Mouse (Mus musculus) right cerebral cortex, adult 2 months (tissue): ENCODE data around the gene Neu1.
"Not testable (repeated sequence)": the region's sequence is repeated elsewhere in the genome, so short reads cannot be mapped to it uniquely, and the experiment has no call there.

Experiments
- DNase-seq, 2 experiments: peaks; one replicate each; pipeline ENCODE4 v3.0.0; 2021 to 2022; ENCODE audit warnings: low spot score in 2 of 2

The Neu1 gene

DNA sequence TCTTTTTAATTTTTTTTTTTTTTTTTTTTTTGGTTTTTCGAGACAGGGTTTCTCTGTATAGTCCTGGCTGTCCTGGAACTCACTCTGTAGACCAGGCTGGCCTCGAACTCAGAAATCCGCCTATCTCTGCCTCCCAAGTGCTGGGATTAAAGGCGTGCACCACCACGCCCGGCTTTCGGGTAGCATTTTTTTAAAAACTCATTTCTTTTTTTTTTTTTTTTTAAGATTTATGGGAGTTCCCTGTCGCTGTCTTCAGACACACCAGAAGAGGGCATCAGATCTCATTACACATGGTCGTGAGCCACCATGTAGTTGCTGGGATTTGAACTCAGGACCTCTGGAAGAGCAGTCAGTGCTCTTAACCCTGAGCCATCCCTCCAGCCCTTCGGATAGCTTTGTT lies 29.1 kb upstream of the Neu1 start:
- not testable (repeated sequence) for DNase-seq

DNA sequence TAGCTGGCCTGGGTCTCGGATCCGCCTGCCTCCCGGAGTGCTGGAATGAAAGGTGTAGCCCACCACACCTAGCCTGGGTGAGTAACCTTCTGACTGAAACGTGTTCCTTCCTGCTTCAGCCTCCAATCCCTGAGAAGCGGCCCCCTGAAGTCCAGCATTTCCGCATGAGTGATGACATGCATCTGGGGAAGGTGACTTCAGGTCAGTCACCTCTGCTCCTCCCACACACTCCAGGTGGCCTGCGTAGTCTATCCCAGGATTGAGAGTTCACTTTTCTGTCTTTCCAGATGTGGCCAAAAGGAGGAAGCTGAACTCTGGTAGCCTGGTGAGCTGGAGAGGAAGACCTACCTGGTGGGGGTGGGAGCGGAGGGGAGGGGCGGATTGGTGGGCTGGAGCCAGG lies 28.2 kb upstream of the Neu1 start:
- no peak for DNase-seq

DNA sequence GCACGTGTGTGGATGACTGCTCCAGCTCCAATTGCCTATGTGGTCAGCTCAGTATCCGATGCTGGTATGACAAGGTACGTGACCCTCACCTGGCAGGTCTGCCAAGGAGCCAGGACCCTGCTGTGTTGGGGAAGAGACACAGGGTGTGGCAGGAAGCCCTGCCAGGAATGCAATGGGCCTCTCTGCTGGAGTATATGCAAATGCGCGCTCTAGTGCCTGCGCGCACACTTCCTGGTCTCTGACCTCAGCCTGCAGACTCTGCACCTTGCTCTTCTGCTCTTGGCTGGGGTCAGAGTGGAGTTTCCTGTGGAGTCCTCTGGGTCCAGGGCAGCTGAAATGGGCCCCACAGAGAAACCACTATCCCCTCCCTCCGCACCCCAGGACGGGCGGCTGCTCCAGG lies 20.1 kb upstream of the Neu1 start:
- DNase-seq: no peak

DNA sequence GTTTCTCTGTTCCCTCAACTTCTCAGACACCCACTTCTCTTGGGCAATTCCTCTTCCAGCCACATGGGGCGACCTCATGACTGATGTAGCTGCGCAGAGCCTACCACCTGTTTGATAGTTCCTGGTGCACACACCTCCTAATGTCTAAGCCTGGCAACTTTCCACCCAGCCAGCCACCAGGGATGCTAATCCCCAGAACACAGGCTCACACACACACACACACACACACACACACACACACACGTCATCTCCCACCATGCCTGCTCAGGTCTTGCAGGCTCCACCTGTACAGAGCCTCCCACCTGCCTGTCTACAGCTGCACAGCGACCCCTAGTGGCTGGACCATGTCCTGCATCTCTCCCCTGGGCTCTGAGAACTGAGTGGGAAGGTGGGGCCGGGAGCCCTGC lies 19.1 kb upstream of the Neu1 start:
- peak; percentile 56 to 60 for DNase-seq

DNA sequence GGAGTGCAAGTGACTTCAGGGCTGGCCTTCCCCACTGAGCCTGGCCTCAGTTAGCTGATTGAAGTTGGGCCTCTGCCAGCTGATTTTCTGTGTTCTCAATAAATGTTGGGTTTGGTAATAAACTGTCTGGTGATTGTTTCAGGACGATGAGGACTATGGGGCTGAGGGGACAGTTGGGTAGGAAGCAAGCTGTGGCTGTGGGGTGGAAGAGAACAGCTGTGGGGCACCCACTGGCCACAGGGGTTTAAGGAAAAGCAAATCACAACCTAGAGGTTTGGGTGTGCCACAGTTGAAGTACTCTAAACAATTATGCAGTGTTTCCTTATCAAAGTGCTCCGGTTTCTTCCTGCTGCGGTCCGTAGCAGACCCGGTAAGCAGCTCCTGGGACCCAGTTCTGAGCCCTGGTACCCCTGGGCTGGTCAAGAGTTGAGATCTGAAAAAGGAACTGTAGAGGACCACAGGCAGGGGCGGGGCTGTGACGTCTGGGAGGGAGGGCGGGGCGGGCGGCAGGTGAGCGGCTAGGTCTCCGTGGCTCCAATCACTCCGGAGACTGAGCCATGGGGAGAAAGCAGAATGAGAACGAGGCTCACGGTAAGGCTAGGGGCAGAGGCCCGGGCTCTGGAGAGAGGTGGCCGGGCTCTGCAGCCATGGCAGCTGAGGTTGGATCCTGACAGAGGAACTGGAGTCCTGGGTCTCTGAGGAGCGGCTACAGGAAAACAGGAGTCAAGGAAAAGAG lies 17.0 kb upstream of the Neu1 start, which contains the start of gene Slc44a4:
Gene Slc44a4, plus strand, starts transcription at position 537 of the 736 bp plus-strand sequence.
- DNase-seq: no peak

DNA sequence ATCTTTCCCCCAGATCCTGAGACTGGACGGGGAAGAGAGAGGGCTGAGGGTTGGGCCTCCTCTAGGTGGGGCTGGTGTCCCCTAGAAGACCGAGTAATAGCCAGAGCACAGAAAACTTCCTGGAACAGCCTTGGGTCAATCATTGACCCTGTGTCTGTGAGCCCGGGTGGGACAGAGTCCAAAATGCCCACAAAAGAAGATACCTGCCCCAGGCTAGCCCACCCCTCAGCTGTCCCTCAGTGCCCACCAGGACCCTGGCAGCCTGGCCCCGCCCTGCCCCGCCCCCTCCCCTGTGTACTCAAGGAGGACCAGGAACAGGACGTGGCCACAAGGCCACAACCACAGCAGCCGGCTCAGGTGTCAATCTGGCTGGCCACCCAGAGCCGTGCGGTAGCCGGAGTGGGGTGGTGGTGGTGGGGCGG lies 15.6 kb upstream of the Neu1 start:
- no peak for DNase-seq

- DNase-seq: no peak
These were observed 14.7 kb upstream of the Neu1 start for GRCm38 (mm10) chr17:34916316-34916715.

DNA sequence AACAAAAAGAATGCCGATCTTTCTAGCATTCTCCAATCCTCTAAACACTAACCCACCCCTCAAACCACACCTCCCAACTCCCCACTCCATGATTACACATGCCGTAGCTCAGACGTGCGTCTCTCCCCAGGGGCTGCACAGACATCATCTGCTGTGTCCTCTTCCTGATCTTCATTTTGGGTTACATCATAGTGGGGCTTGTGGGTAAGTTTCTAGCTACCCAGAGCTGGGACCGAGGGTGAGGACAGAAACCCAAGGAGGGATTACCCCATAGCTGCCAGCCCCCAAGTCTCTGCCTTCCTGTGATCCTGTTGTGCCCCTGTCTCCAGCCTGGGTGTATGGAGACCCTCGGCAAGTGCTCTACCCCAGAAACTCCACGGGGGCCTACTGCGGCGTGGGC lies 13.9 kb upstream of the Neu1 start:
- DNase-seq: no peak

- no peak for DNase-seq
These were observed 8.1 kb upstream of the Neu1 start for GRCm38 (mm10) chr17:34922939-34923338.

- DNase-seq: no peak
These were observed 6.8 kb upstream of the Neu1 start for GRCm38 (mm10) chr17:34924258-34924657.

GRCm38 (mm10) chr17:34927306-34928019 lies 3.6 kb upstream of the Neu1 start:
- peak; percentile 53 to 57 for DNase-seq

GRCm38 (mm10) chr17:34928841-34929240 lies 2.2 kb upstream of the Neu1 start:
- no peak for DNase-seq

- DNase-seq: peak; percentile 52 to 56
These were observed 664 bp downstream of the Neu1 start for GRCm38 (mm10) chr17:34931735-34932098.

GRCm38 (mm10) chr17:34932287-34932686 lies 1.2 kb downstream of the Neu1 start:
- no peak for DNase-seq

DNA sequence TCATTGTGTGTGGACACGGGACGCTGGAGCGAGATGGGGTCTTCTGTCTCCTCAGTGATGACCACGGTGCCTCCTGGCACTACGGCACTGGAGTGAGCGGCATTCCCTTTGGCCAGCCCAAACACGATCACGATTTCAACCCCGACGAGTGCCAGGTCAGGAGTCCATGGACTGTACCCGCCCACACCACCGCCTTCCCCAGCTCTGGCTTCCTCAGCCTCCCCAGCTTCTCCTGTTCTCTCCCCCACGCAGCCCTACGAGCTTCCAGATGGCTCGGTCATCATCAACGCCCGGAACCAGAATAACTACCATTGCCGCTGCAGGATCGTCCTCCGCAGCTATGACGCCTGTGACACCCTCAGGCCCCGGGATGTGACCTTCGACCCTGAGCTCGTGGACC lies 3.0 kb downstream of the Neu1 start:
- DNase-seq: peak; percentile 33 to 44

- no peak for DNase-seq
These were observed 3.8 kb downstream of the Neu1 start for GRCm38 (mm10) chr17:34934830-34935229.

DNA sequence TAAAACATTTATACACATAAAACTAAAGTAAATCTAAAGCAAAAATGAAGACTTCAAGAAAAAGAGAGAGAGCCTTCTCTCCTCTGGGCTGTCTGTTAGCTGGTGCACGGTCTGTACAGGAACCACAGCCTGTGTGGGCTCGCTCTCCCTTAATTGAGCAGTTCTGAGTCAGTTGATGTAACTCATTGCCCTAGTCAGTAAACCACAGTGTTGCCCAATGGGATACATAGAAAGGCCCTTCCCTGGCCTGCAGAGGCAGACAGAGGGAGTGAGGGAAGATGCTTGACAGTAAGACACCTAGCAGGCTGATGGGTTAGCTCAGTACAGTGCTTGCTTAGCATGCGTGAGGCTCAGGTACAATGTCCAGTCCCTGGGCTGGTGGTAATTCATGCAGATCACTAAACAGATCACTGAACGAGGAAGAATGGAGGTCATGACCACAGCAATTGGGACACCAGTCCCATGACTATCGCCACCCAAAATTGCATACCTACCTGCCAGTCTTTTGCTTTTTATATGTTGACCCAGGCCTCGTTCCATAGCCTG lies 7.0 kb downstream of the Neu1 start:
- DNase-seq: no peak

DNA sequence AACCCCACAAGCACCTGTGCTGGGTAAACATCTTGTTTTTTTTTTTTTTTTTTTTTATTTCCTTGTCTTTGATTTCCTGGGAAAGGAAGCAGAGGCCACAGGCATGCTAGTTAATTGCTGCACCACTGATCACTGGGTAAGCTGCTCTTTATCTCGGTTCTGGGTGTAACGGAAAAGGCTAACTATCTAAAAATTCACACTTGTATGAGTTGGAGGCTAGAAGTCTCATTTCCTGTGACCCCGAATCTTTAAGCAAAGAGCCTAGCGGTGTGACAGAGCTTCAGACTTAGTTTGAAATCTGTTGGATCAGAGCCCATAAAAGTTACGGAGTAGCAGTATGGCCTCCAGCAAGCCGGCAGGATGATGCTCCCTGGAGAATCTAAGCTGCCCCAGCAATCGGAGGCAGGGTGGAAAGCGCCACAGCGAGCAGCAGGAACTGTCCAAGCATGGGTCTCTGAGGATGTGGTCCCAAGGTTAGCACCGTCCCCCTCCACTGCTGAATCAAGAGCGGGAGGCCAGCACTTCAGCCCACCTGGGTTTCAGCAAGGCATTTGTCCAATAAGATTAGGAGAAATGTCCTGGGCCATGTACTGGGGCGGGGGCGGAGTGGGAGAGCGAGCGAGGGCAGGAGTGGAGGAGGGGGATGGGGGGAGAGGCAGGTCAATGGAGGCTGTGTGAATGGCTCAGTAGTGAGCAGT lies 10.4 kb downstream of the Neu1 start:
- no peak for DNase-seq

GRCm38 (mm10) chr17:34943128-34943815 lies 12.2 kb downstream of the Neu1 start:
- no peak for DNase-seq

GRCm38 (mm10) chr17:34944362-34944761 lies 13.3 kb downstream of the Neu1 start:
- no peak for DNase-seq

- DNase-seq: no peak
These were observed 15.6 kb downstream of the Neu1 start for GRCm38 (mm10) chr17:34946486-34947140.
